Mouse (Mus musculus): ENCODE results near the gene Trio. TPM values are rescaled to one million over a fixed set of nuclear protein-coding genes. Genes with fewer than 3 reads are reported as not detected.

The Trio gene
- total RNA-seq, 2 experiments from 2014 or later = 321 to 333 TPM

DNA sequence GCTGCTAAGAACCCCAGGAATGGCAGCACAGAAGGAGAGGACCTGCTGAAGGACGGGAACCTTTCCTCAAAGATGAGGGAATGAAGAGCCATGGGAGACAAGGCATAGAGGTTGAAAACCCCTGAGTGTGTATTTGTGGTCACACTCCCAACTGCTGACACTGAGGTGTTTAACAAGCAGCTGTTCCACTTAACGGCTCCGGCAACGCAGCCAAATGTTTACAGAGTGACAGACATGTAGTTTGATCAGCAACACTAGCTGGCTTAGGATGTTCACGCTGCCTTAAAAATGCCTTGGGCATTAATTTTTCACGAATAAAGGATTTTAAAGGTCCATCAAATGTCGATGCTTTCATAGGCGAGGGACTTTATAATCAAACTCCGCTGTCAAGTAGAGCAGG lies 106.8 kb downstream of the Trio start:
- no peak for TF ChIP-seq CTCF (conservative IDR thresholded peaks at IDR 0.05)
- Histone ChIP-seq H3K4me3 (no peak overlapping the region), H3K27ac (no peak overlapping the region)
- no peak for DNase-seq (ENCODE audit: low spot score in 2 of 2)

DNA sequence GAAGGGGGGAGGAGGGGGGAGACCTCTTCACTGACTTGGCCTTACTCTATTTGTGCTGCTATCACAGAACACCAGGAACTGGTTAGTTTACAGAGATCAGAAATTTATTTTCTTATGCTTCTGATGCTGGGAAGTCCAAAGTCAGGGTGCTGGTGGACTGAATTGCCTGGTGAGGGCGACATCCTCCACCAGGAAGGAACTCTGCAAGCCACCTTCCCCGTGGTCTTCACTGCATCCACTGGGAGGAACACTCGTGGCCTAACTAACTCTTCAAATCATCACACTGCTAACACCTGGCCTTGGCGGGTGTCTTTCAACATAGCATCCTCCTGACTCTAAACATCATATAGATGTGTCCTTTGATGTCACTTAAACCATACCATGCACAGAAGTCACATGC lies 109.4 kb downstream of the Trio start:
- peak; percentile 61 for TF ChIP-seq CTCF (conservative IDR thresholded peaks at IDR 0.05)
- no peak for DNase-seq (ENCODE audit: low spot score in 2 of 2)
- Histone ChIP-seq H3K4me3 (no peak overlapping the region), H3K27ac (no peak overlapping the region)

DNA sequence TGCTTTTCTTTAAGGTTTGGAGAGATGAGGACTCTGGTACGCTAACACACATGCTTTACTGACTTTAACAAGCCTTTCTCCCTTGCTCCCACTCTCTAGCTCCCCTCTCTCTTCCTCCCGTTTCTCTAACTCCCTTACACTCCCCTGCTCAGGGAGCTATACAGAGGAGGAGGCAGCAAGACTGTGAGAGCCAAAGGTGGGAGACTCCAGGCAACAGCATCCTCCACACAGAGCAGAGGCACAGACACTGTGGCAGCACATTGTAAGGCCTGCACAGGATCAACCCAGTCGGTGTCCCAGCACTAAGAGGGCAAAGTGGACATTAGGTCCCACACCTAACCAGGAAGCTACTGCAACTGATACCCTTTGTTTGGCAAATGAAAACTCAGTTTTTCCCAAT lies 112.6 kb downstream of the Trio start:
- DNase-seq (ENCODE audit: low spot score in 2 of 2) = no peak
- no peak overlapping the region for H3K4me3 ChIP-seq
- no peak overlapping the region for H3K27ac ChIP-seq
- no peak for TF ChIP-seq CTCF (conservative IDR thresholded peaks at IDR 0.05)

DNA sequence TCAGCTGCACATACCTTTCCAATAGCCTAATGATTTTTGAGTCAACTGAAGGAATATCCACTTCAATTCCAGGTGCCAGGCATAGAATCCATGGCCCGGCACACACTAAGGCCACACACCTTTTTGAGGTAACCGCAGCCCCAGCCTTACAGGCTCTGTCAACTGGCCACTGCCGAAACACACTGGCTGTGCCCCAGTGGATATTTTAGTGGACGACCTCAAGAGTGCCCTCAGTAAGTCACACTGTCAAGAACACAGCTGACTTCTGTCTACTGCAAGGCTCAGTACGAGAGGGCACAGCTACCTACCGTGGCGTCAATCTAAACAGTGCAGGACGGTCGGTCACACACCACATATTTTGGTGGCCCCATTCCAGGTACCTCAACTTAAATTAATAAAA lies 114.5 kb downstream of the Trio start:
- DNase-seq (ENCODE audit: low spot score in 2 of 2) = no peak

DNA sequence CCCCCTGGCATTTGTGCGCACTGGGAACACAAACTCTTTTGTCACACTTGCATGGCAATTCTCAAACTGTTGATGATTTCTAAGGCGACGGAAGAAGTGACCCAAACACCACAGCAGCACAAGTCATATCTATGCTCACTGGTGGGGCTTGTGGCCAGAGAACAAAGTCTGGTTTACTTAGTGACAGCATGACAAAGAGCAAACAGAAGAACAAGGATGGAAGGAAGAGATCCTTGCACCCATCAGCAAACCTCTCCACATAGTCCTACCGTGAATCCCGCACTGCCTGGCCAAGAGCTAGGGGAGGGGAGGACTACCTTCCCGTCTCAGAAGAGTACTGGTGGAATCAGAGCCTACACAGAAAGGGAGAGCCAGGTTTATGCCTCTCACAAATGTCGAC lies 115.5 kb downstream of the Trio start:
- DNase-seq (ENCODE audit: low spot score in 2 of 2) = no peak
- H3K4me3 ChIP-seq = no peak overlapping the region
- TF ChIP-seq CTCF (conservative IDR thresholded peaks at IDR 0.05) = no peak
- H3K27ac ChIP-seq = no peak overlapping the region

More for the DNA sequence above, 114.5 kb downstream of the Trio start:
- Histone ChIP-seq H3K27ac (no peak overlapping the region), H3K4me3 (no peak overlapping the region)
- TF ChIP-seq CTCF (conservative IDR thresholded peaks at IDR 0.05) = no peak

DNA sequence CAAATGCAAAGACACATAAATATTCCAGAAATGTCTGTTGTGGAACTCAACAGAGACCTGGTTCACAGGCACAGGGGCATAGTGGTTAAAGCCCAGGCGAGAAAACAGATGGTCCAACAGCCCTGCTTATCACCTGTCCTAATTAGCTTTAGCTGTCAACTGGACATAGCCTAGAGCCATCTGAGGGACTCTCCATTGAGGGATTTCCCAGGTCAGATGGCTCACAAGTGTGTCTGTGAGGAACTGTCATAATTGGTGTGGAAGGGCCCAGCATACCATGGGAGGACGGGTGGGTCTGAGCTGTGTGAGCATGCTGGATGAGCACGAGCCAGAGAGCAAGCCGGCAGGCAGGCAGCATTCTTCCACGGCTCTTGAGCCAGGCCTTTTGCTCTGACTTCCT lies 118.0 kb downstream of the Trio start:
- H3K4me3 ChIP-seq = no peak overlapping the region
- DNase-seq (ENCODE audit: low spot score in 2 of 2) = no peak
- no peak overlapping the region for H3K27ac ChIP-seq
- TF ChIP-seq CTCF (conservative IDR thresholded peaks at IDR 0.05) = no peak

DNA sequence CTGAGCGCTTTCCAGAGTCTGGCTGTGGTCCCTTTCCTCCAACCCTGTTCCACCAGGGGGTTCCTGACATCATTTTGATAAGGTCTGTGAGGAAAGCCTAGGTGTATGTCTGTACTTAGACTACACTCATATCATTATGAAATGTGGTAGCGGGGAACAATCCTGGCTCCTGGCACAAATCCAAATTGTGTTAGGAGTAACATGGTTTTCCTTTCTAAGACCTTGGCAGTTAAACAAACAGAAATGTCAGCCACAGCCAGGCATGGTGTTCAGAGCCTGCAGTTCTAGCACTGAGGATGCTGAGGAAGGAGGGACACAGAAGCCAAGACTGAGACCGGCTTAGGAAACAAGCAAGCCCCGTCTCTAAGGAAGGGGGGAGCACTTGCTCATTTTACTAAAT lies 119.2 kb downstream of the Trio start:
- TF ChIP-seq CTCF (conservative IDR thresholded peaks at IDR 0.05) = no peak
- H3K27ac ChIP-seq = 0 out of 2 replicates have a peak overlapping the region, but pooled peaks have one; percentile 23
- no peak overlapping the region for H3K4me3 ChIP-seq
- no peak for DNase-seq (ENCODE audit: low spot score in 2 of 2)

DNA sequence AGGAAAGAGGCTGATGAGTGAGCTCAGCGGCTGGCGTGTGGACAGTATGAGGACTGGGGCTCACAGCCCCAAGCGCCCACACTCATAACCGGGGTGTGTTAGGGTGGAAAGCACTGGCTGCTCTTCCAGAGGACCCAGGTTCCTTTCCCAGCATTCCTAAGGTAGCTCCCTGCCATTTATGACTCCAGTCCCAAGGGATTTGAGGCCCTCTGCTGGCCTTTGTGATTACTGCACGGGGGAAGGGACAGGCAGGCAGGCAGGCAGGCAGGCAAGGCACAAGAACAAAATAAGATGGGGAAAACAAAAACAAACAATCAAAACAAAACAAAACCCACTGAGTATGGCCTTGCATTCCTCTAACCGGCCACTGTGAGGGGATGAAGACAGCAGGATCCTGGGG lies 120.3 kb downstream of the Trio start:
- no peak overlapping the region for H3K27ac ChIP-seq
- TF ChIP-seq CTCF (conservative IDR thresholded peaks at IDR 0.05) = peak; percentile 80
- DNase-seq (ENCODE audit: low spot score in 2 of 2) = peak; percentile 55 to 66
- H3K4me3 ChIP-seq = no peak overlapping the region

DNA sequence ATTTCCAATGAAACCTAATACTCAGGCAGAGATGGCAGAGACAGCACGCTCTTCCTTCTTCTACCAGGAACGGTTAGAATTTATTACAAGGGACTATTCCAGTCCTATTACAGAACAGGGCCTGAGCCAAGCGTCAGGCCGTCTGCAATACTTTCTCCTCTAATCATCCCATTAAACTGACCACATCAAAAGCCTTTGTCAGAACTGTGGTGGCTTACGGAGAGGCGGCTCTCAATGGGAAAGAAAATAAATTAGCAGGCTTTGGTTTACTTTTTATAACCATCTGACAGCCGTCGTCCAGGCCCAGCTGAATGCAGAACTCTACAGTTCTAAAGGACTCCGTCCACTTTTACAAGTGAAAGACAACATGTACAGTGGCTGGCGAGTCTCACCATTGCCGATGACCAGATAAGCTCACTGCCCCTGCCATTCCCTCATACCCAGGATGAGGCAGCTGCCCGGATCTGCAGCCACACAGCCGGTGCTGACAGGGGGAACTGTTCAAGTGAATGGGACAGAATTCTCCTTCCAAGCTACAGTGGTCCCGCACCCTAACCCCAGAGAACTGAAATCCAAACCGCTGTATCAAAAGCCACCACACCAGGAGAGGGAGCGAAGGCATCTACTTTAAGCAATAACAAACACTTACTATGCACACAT lies 121.2 kb downstream of the Trio start:
- no peak for DNase-seq (ENCODE audit: low spot score in 2 of 2)
- H3K27ac ChIP-seq = no peak overlapping the region
- TF ChIP-seq CTCF (conservative IDR thresholded peaks at IDR 0.05) = no peak
- no peak overlapping the region for H3K4me3 ChIP-seq

DNA sequence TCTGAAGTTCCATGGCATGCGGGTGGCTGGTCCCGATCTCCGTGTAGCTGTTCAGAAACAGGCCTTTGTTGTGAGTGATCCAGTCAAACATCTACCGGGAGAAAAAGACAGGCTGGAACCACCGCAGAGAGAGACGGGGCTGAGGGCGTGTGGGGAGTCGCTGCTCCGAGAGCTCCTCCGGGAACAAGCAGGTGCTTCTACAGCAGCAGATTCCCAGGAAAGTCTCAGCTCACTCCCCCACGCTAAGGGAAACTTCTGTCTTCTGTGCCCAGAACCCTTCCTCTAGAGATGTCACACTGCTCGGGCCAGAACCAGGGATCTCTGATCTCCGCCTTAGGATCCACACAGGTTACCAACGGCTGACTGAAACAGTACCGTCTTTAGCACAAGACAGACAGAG lies 124.4 kb downstream of the Trio start:
- Histone ChIP-seq H3K4me3 (no peak overlapping the region), H3K27ac (no peak overlapping the region)
- no peak for TF ChIP-seq CTCF (conservative IDR thresholded peaks at IDR 0.05)
- DNase-seq (ENCODE audit: low spot score in 2 of 2) = no peak

DNA sequence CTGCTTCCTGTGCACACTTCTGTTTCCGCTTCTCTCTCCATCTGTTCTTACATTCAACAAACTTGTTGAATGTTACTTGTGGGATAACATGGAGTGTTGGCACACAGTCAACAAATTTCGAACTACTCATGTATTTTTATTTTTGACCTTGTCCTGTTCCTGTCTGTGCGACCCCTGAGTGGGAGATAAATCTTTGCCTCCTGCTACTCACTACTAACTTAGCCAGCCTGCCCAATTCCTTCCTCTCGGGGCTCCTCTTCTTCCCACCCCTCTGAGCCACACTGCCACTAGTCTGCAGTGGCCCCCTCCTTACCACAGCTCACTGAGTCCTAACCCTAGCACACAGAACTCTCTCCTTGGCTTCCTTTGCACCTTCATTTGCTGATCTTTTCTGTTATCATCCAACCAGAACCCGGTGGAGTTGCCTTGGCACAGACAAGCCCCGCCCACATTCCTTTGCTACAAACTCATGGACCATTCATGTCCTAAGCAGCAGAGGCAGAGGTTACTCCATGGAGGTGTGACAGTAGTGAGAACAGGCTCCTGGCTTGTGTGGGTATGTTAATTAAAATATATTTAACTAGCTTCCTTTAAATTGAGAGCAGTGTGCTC lies 126.7 kb downstream of the Trio start:
- H3K27ac ChIP-seq = no peak overlapping the region
- DNase-seq (ENCODE audit: low spot score in 2 of 2) = no peak
- no peak overlapping the region for H3K4me3 ChIP-seq
- no peak for TF ChIP-seq CTCF (conservative IDR thresholded peaks at IDR 0.05)

DNA sequence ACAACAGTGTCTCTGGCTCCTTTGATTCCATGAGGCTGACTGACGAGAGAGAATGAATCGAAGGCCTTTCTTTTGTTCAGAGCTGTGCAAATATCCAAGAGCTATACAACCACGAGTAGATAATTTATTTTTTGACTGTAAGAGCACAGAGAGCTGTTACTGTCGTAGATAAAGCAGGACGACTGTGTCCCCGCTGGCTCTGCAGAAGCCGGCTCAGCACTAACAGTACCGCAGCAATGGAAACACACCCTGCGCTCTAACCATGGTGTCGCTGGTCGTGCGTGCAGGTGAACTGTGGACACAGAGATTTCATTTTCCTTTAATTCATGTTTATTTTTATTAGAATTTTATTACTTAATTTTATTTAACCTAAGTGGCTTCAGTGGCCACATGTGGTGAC lies 131.5 kb downstream of the Trio start:
- Histone ChIP-seq H3K4me3 (no peak overlapping the region), H3K27ac (no peak overlapping the region)
- no peak for DNase-seq (ENCODE audit: low spot score in 2 of 2)
- TF ChIP-seq CTCF (conservative IDR thresholded peaks at IDR 0.05) = no peak

DNA sequence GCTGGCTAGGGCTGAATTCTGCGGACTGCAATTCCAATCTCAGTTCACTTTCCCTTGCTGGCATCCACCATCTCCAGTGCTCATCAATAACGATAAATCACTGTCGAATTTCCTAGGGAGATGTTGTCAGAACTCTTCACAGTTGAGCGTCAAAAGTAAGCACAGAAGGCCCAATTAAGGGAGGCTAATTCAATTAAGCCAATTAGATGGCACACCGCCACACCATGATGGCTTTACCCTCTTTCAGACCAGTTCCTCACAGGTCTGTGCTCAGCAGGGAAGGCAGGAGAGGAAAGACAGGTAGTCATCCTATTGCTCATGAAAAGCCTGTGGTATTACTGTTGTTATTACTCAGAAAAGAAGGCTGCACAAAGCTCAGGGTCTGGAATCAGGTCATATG lies 133.6 kb downstream of the Trio start:
- TF ChIP-seq CTCF (conservative IDR thresholded peaks at IDR 0.05) = no peak

DNA sequence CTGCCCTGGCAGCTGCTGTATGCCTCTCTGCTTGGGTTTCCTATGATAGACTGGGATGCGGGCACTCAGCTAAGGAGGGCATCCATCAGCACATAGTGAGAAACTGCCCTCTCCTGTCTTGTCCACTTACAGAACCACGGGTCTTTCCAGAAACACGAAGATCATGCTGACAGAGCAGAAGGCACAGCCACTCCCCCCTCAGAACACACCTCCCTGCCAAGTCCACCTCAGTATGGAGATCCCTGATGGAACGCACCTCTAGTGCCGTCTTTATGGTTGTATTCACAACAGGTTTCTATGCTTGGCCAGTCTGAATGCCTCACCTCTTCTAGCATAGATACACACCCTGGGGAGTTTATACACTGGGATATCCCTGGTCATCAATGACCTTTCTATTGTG lies 135.0 kb downstream of the Trio start:
- DNase-seq (ENCODE audit: low spot score in 2 of 2) = no peak
- no peak for TF ChIP-seq CTCF (conservative IDR thresholded peaks at IDR 0.05)
- H3K27ac ChIP-seq = no peak overlapping the region
- H3K4me3 ChIP-seq = no peak overlapping the region

More for the DNA sequence above, 133.6 kb downstream of the Trio start:
- H3K4me3 ChIP-seq = no peak overlapping the region
- no peak for DNase-seq (ENCODE audit: low spot score in 2 of 2)
- H3K27ac ChIP-seq = no peak overlapping the region
